Mouse (Mus musculus): ENCODE measurements around the gene Naa35. TPM values are rescaled to one million over a fixed set of nuclear protein-coding genes. Genes with fewer than 3 reads are reported as not detected.

The Naa35 gene
- polyA plus RNA-seq, 1 experiment: 0.51 TPM

GRCm38 (mm10) chr13:59592630-59593029 is 7.6 kb downstream of the Naa35 start:
- Histone ChIP-seq H3K9me3 (ENCODE audit: control insufficient read depth, low read length) (no peaks in the 10 kb centered on the region), H3K4me3 (replicated peaks) (no peak overlapping the region), H3K27me3 (ENCODE audit: control insufficient read depth) (no peaks in the 10 kb centered on the region), H3K36me3 (ENCODE audit: control insufficient read depth) (peaks cover 62% of the 10 kb centered on the region), H3K4me1 (ENCODE audit: control insufficient read depth) (peaks cover 34% of the 10 kb centered on the region)
- TF ChIP-seq TAL1 (IDR thresholded peaks at IDR 0.05; ENCODE audit: low read length) (no peak), GATA1 (IDR thresholded peaks at IDR 0.05; ENCODE audit: low read length) (no peak)

GRCm38 (mm10) chr13:59603096-59603495 is 18.0 kb downstream of the Naa35 start:
- H3K27me3 ChIP-seq (ENCODE audit: control insufficient read depth): no peaks in the 10 kb centered on the region
- H3K9me3 ChIP-seq (ENCODE audit: control insufficient read depth, low read length): no peaks in the 10 kb centered on the region
- peaks cover 73% of the 10 kb centered on the region for H3K36me3 ChIP-seq (ENCODE audit: control insufficient read depth)
- no peak overlapping the region for H3K4me3 ChIP-seq (replicated peaks)
- TF ChIP-seq TAL1 (IDR thresholded peaks at IDR 0.05; ENCODE audit: low read length) (no peak), GATA1 (IDR thresholded peaks at IDR 0.05; ENCODE audit: low read length) (no peak)
- H3K4me1 ChIP-seq (ENCODE audit: control insufficient read depth): no peaks in the 10 kb centered on the region; the same call in 1 of the 2 replicates

- TF ChIP-seq TAL1 (IDR thresholded peaks at IDR 0.05; ENCODE audit: low read length) (no peak), GATA1 (IDR thresholded peaks at IDR 0.05; ENCODE audit: low read length) (no peak)
- H3K36me3 ChIP-seq (ENCODE audit: control insufficient read depth): peaks cover 82% of the 10 kb centered on the region
Measured at GRCm38 (mm10) chr13:59604511-59604910, 19.5 kb downstream of the Naa35 start.

GRCm38 (mm10) chr13:59605221-59605922 is 20.3 kb downstream of the Naa35 start:
- no peak overlapping the region for H3K4me3 ChIP-seq (replicated peaks)
- H3K27me3 ChIP-seq (ENCODE audit: control insufficient read depth): no peaks in the 10 kb centered on the region
- H3K9me3 ChIP-seq (ENCODE audit: control insufficient read depth, low read length): no peaks in the 10 kb centered on the region
- TF ChIP-seq TAL1 (IDR thresholded peaks at IDR 0.05; ENCODE audit: low read length) (no peak), GATA1 (IDR thresholded peaks at IDR 0.05; ENCODE audit: low read length) (no peak)
- H3K36me3 ChIP-seq (ENCODE audit: control insufficient read depth): peaks cover 82% of the 10 kb centered on the region
- H3K4me1 ChIP-seq (ENCODE audit: control insufficient read depth): no peaks in the 10 kb centered on the region; the same call in 1 of the 2 replicates

More at GRCm38 (mm10) chr13:59604511-59604910, 19.5 kb downstream of the Naa35 start:
- Histone ChIP-seq H3K4me1 (ENCODE audit: control insufficient read depth) (no peaks in the 10 kb centered on the region; the same call in 1 of the 2 replicates), H3K27me3 (ENCODE audit: control insufficient read depth) (no peaks in the 10 kb centered on the region), H3K4me3 (replicated peaks) (no peak overlapping the region), H3K9me3 (ENCODE audit: control insufficient read depth, low read length) (no peaks in the 10 kb centered on the region)

GRCm38 (mm10) chr13:59609885-59610284 is 24.8 kb downstream of the Naa35 start:
- Histone ChIP-seq H3K9me3 (ENCODE audit: control insufficient read depth, low read length) (no peaks in the 10 kb centered on the region), H3K4me3 (replicated peaks) (no peak overlapping the region), H3K36me3 (ENCODE audit: control insufficient read depth) (peaks cover 71% of the 10 kb centered on the region), H3K27me3 (ENCODE audit: control insufficient read depth) (no peaks in the 10 kb centered on the region), H3K4me1 (ENCODE audit: control insufficient read depth) (no peaks in the 10 kb centered on the region)
- TF ChIP-seq TAL1 (IDR thresholded peaks at IDR 0.05; ENCODE audit: low read length): no peak

GRCm38 (mm10) chr13:59610437-59610836 is 25.4 kb downstream of the Naa35 start:
- H3K36me3 ChIP-seq (ENCODE audit: control insufficient read depth): peaks cover 68% of the 10 kb centered on the region

GRCm38 (mm10) chr13:59613868-59614267 is 28.8 kb downstream of the Naa35 start:
- H3K4me1 ChIP-seq (ENCODE audit: control insufficient read depth): no peaks in the 10 kb centered on the region
- peaks cover 57% of the 10 kb centered on the region for H3K36me3 ChIP-seq (ENCODE audit: control insufficient read depth)
- H3K4me3 ChIP-seq (replicated peaks): no peak overlapping the region
- no peaks in the 10 kb centered on the region for H3K9me3 ChIP-seq (ENCODE audit: control insufficient read depth, low read length)
- no peaks in the 10 kb centered on the region for H3K27me3 ChIP-seq (ENCODE audit: control insufficient read depth)
- TF ChIP-seq GATA1 (IDR thresholded peaks at IDR 0.05; ENCODE audit: low read length) (no peak), TAL1 (IDR thresholded peaks at IDR 0.05; ENCODE audit: low read length) (no peak)

More at GRCm38 (mm10) chr13:59610437-59610836, 25.4 kb downstream of the Naa35 start:
- H3K4me1 ChIP-seq (ENCODE audit: control insufficient read depth): no peaks in the 10 kb centered on the region
- H3K27me3 ChIP-seq (ENCODE audit: control insufficient read depth): no peaks in the 10 kb centered on the region
- H3K4me3 ChIP-seq (replicated peaks): no peak overlapping the region
- TF ChIP-seq GATA1 (IDR thresholded peaks at IDR 0.05; ENCODE audit: low read length): no peak
- TF ChIP-seq TAL1 (IDR thresholded peaks at IDR 0.05; ENCODE audit: low read length): no peak
- no peaks in the 10 kb centered on the region for H3K9me3 ChIP-seq (ENCODE audit: control insufficient read depth, low read length)

GRCm38 (mm10) chr13:59615152-59615551 is 30.1 kb downstream of the Naa35 start:
- no peak for TF ChIP-seq TAL1 (IDR thresholded peaks at IDR 0.05; ENCODE audit: low read length)
- no peak for TF ChIP-seq GATA1 (IDR thresholded peaks at IDR 0.05; ENCODE audit: low read length)
- H3K4me3 ChIP-seq (replicated peaks): no peak overlapping the region
- H3K27me3 ChIP-seq (ENCODE audit: control insufficient read depth): no peaks in the 10 kb centered on the region
- H3K4me1 ChIP-seq (ENCODE audit: control insufficient read depth): no peaks in the 10 kb centered on the region
- H3K36me3 ChIP-seq (ENCODE audit: control insufficient read depth): peaks cover 55% of the 10 kb centered on the region
- H3K9me3 ChIP-seq (ENCODE audit: control insufficient read depth, low read length): no peaks in the 10 kb centered on the region

GRCm38 (mm10) chr13:59615554-59615953 is 30.5 kb downstream of the Naa35 start:
- H3K27me3 ChIP-seq (ENCODE audit: control insufficient read depth): no peaks in the 10 kb centered on the region
- peaks cover 3% of the 10 kb centered on the region for H3K4me1 ChIP-seq (ENCODE audit: control insufficient read depth)
- TF ChIP-seq GATA1 (IDR thresholded peaks at IDR 0.05; ENCODE audit: low read length) (no peak), TAL1 (IDR thresholded peaks at IDR 0.05; ENCODE audit: low read length) (no peak)
- no peak overlapping the region for H3K4me3 ChIP-seq (replicated peaks)
- no peaks in the 10 kb centered on the region for H3K9me3 ChIP-seq (ENCODE audit: control insufficient read depth, low read length)
- H3K36me3 ChIP-seq (ENCODE audit: control insufficient read depth): peaks cover 54% of the 10 kb centered on the region
